Mouse (Mus musculus): Measurements from ENCODE around the gene C1qtnf2.

GRCm38 (mm10) chr11:43518086-43518485 is 44.0 kb downstream of the C1qtnf2 start:
- TF ChIP-seq CTCF (IDR thresholded peaks at IDR 0.05; ENCODE audit: extremely low read depth, insufficient read length, insufficient replicate concordance, low read depth, low read length) (no peak), POLR2A (IDR thresholded peaks at IDR 0.05; ENCODE audit: low read depth, low read length) (no peak)

All from small intestine, adult 2 months (tissue).